Mouse (Mus musculus): ENCODE results near the gene Gm28048.

DNA sequence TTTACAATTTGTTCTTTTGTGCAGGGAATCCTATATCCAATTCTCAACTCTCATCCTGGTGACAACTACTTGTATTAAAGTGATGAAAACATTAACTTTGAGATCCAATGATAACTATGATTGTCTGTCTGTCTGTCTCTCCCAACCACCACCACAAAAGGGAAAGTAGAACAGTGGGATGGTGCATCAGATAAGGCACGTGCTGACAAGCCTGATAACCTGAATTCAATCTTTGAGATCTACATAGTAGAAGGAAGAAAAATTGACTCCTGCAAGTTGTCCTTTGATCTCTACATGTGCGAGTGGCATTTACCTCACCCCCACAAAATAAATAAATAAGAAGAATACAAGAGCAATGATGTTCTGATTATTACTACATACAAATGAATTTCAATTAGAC is 62.6 kb downstream of the Gm28048 start:
- TF ChIP-seq POLR2A (IDR thresholded peaks at IDR 0.05; ENCODE audit: borderline replicate concordance, extremely low read depth, insufficient read depth, insufficient read length, poor library complexity, severe bottlenecking) (no peak), CTCF (IDR thresholded peaks at IDR 0.05; ENCODE audit: borderline replicate concordance, extremely low read depth, insufficient read depth, insufficient read length) (no peak)
